Mouse (Mus musculus) hindlimb bud, embryonic 11.5 days (tissue): Measurements from ENCODE around the gene Tmub2.
A peak's percentile ranks its signal among the peaks of the same experiment; 100 is the strongest.

Experiments
- DNase-seq: peaks from one replicate; pipeline ENCODE4 v3.0.0-alpha.2; 2012; ENCODE audit warnings: low read depth, low spot score; ENCODE audit errors: extremely low spot score

Tmub2 gene

GRCm38 (mm10) chr11:102304141-102304540 is 19.4 kb downstream of the Tmub2 start:
- DNase-seq = no peak

GRCm38 (mm10) chr11:102305359-102305758 is 20.6 kb downstream of the Tmub2 start:
- no peak for DNase-seq

GRCm38 (mm10) chr11:102308104-102308503 is 23.4 kb downstream of the Tmub2 start:
- no peak for DNase-seq

GRCm38 (mm10) chr11:102308979-102309378 is 24.2 kb downstream of the Tmub2 start:
- DNase-seq = peak; percentile 88

DNA sequence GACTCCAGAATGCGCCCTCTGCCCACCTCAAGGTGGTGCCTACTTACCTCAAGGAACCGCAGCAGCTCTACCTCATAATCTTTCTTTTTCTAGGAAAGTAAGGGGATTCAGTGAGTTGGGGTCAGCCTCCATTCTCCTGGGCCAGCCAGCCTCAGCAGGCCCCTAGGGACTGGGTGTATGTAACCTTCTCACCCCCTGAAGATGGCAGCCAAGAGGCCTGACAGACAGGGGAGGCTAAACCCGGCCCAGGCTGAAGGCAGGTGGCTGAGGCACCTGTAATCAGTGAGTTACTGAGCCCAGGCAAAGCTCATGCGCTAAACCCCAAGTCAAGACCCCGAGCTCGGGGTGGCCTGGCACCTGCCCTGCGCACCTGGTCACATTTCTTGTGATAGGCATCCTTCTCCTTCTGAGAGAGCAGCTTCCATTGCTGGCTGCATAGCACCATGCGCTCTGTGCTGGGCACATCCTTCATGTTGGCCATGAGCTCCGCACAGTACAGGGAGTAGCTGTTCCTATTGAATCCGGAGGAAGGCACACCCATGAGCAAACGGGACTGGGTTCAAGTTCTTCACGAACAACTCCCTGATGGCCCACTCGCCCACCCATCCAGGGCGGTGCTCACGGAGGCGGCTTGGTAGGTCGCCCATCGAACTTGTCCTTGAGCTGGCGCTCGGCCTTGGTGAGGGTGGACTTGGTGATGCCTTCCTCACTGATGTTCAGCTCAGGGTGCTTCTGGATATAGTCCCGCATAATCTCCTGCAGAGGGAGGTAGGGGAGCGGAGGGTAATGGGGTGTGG is 25.3 kb downstream of the Tmub2 start:
- no peak for DNase-seq

GRCm38 (mm10) chr11:102310768-102311695 is 26.3 kb downstream of the Tmub2 start:
- DNase-seq = no peak

GRCm38 (mm10) chr11:102311966-102312365 is 27.2 kb downstream of the Tmub2 start:
- DNase-seq = no peak

DNA sequence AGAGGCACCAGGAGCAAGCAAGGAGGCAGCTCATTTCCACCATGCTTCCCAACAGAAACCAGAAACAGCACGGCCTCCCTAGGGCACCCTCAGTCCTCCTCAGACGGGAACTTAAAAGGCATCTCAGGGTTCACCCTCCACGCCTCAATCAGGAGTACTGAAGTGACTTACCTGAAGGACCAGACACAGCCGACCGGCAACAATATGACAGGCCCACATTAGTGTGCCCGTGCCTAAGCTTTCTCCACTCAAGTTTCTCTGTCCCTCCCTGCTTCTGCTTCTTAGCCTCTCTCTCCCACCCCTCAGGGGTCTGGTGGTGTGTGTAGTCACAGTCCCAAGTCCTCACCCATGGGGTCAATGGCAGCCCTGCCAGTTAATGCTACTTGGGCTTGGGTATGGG is 27.9 kb downstream of the Tmub2 start:
- DNase-seq = no peak

- no peak for DNase-seq
Measured at GRCm38 (mm10) chr11:102314321-102314720, 29.6 kb downstream of the Tmub2 start.

DNA sequence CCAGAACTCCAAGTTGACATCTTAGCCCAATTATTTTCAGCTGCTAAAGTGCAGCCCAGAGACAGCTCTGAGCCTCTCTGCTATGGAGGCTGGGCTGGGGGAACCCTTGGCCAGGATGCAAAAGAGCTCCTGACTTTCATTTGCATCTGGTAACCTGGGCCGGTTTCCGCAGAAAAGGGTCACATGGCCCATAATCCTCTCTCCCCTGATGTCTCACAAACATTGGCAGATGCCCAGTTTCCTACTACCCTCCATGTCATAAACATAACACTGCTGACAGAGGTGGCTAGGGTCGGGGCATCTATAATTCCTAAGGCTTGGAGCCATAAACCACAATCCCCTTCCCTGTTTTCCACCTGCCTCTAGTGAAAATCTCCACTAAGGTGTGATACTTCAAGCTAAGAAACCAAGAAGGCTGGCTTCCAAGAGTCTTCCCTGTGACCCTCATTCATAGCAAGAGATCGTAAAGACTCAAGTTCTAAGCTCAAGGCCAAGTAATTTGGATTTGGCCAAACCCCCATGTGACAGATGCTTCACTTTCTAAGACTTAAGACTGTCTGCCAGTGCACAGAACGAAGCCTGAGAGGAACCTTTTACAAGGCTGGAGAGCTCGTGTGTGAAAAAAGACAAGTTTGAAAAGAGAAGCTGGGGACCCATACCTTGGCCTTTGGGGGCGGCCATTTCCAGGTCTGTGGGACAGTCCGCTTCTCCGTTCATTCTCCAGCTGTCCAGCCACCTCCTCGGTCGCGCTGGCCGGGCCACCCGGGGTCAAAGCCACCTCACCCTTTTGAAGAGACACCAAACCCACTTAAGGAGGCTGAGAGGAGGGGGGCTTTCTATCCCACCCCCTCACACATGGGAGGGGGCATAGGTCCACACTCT is 31.2 kb downstream of the Tmub2 start:
- no peak for DNase-seq

GRCm38 (mm10) chr11:102316572-102317297 is 32.0 kb downstream of the Tmub2 start:
- no peak for DNase-seq

GRCm38 (mm10) chr11:102317298-102317900 is 32.7 kb downstream of the Tmub2 start:
- no peak for DNase-seq

DNA sequence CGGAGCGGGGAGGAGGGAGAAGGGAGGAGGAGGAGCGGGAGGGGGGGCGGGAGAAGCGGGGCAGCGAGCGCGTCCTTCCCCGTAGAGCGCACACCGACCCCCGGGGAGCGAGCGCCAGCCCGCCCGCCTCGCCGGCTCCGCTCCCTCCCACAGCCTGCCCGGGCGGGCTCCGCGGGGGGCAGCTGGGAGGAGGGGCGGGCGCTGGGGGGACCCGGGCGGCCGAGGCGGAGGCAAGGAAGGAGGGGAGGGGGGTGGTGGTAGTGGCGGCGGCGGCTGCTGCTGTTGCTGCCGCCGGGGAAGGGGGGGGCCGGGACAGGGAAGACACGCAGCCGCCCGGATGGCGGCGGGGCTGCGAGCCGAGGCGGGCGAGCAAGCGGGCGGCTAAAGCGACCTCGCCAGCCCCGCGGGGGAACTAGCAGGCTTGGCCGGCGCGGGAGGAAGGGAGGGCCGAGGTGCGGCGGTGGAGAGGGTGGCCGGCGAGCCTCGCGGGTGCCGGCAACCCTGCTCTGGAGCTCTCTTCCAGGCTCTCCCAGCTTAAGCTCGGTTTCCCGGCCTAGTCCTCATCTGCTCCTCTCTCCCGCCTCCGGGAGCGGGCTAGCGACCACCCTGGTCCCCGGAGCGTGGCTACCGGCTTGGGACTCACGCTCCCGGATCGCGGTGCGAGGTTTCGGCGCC is 33.3 kb downstream of the Tmub2 start:
- DNase-seq = no peak

GRCm38 (mm10) chr11:102318576-102319409 is 34.1 kb downstream of the Tmub2 start:
- DNase-seq = no peak

DNA sequence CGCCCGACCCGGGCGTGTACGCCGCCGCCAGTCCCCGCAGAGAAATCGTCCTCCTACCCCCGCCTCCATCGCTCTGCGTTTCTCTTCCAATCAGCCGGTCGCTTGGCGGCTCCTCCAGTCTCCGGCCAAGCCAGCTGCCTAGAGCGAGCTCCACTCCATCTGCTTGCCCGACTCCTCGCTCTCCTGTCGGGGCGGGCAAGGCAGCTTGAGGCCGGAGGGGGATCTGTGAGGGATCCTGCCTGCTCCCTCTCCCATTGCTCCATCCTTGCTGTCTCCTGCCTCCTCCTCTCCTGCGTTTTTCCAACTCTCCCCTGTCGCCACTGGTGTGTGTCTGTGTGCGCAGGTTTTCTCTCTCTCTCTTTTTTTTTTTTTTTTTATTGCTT is 34.7 kb downstream of the Tmub2 start, which contains the start of gene Ubtf:
Gene Ubtf (minus strand): TSS at position 333 of the 383 bp plus-strand sequence.
- DNase-seq = no peak

- no peak for DNase-seq
Measured at GRCm38 (mm10) chr11:102319941-102320685, 35.4 kb downstream of the Tmub2 start.

DNA sequence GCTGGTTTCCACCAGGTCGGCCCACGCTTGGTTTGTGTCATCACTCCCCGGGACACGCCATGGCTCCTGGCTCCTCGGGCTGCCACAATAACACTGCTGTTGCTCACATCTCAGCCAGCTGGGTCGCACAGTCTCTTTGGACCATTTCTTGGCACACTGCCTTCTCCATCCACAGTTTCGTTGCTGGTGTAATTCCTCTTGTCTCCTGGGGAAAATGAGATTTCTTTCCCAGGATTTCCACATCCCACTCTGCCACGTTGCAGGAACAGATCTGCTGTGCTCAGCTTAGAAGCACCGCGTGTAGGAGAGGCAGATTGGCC is 35.9 kb downstream of the Tmub2 start:
- no peak for DNase-seq

GRCm38 (mm10) chr11:102321931-102322330 is 37.2 kb downstream of the Tmub2 start:
- DNase-seq = no peak
